Mouse (Mus musculus) cerebellum, adult 8-10 months (tissue): ENCODE results near the gene Dscaml1.

Experiments
- DNase-seq: peaks from one replicate; pipeline ENCODE4 v3.0.0; 2022

Dscaml1 gene

DNA sequence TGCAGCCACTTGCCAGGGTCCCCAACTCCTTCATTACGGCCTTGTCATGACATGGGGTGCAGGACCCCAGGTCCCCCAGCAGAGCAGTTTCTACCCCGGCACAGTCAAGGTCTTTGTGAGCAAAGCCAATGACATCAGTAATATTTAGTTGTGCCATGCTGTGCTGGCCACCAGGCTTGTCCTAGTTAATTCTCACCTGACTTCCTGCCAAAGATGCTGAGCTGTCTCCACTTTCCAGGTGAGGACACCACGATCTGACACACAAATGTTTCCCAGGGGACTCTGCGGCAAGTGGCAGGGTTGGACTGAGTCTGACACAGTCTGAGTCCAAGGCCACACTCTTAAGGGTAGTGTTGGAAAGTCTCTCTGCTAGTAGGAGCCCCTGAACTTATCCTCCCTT, at the start of gene Dscaml1:
Gene Dscaml1, plus strand, starts transcription at position 173 of the 400 bp plus-strand sequence.
- DNase-seq, result peak; percentile 69

DNA sequence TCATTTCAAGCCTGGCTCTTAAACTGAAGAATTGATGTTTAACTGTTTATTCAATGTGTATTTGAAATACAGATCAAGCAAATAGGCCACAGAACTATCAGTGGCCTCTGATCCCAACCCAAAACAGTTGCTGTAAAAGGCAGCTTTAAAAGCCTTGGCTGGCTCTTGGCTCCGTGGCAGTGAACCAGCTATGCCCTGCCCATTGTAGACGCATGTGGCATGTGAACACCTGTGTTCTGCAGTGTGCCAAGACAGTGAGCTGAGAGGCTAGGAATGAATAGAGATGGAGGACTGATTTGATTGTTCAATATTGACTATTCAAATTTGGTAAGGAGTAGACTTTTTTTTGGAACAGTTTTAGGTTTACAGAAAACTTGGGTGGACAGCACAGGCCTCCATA, 49.5 kb upstream of the Dscaml1 start:
- peak; percentile 55 for DNase-seq

DNA sequence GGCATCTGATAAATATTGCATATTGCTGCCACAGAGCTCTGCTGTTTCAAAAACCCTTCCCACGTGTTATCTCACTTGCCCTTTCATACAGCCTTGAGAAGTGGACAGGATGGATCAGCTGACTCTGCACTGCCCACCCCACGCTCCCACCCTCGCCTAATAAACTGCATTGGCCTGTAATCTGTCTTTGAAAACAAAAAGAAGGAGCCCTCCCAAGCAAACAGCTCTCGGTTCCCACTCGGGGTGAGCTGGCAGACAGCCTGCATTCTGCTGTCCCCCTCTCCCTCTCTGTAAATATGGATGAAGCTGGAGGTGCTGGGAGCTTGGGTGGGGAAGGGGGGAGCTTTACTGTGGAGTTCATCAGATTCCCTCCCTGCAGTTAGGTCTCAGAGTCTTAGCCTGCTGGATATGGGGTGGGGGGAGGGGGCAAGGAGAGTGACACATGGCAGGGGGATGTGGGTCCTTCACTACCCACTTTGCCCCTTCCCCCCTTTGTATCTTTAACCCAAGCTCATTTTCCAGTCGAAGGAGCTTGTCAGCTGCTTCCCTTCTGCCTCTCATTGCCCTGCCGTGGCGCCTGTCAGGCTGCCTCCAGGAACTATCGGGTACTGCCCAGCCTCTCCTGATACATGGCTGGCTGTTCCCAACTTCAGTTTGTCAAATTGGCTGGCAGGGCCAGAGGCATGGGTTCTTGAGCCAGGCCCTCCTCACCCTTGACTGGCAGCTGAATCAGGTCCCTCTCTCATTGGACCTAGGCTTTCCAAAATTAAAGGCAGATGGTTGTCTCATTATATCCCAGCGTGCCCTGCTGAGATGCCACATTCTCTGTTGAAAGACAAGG, 45.8 kb upstream of the Dscaml1 start:
- DNase-seq, result peak; percentile 69

DNA sequence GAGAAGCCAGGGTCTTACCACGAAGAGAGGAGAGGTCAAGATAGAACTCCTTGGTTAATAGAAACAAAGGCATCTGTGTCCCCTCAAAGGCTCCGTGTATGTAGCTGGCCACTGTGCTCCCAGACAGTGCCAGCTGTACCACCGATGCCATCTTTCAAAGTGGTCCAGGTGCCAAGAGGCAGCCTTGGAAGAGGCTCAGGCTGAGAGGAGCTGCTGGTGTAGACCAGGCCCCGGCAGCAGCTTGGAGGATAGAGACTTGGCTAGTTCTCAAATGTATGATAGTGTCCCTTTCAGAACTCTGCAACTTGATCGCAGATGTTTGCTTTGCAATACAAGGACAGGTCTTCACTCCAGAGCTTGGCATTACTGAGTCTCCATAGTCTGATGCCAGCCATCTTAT, 44.1 kb upstream of the Dscaml1 start:
- no peak for DNase-seq

DNA sequence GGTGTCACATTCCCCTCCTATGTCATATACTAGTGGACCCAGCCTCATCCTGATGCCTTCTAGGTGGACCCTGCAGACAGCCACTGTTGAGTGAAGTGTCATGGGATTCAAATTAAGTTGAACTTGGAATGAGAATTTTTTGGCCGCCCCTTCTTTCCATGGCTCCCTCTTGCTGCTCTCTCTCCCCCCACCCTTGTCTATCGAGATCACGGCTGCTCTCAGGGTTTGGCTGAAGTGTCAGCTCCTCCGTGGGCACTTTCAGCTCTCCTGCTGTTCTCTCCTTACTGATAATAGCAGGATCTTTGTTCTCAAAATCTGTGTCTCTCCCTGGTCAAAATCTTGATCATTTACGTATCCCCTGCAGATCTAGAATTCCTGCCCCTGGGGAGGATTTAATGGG, 43.6 kb upstream of the Dscaml1 start:
- DNase-seq, result no peak

DNA sequence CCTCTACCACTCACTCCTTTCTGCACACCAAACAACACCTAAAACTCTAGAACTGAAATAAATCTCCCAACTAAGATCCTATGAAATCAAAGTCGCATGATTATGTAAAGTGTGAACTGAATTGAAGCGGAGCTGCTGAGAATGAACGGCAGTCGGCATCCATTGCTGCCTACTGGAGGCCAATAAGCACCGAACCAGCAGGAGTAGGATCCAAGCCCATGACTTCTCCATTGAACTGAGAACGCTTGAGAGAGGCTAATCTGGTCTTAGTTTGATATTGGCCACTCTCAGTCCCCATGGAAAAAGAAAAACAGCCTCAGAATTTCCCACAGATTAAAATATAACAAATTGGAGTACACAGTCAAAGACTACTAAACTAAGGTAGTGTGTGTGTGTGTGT, 42.5 kb upstream of the Dscaml1 start:
- DNase-seq, result no peak

DNA sequence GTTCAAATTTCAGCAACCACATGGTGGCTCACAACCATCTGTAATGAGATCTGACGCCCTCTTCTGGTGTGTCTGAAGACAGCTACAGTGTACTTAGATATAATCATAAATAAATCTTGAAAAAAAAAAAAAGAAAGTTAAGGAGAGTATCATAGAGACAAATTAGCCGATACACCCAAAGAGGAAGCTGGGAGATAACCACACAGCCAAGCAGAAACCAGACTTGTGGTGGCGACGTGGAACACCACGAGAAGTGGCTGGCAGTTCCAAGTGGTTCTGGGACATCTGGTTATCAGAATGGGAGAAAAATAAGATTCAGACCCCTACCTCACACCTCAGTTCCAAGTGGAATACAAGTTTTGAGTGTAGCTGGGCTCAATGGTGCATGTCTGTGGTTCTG, 39.7 kb upstream of the Dscaml1 start:
- no peak for DNase-seq

DNA sequence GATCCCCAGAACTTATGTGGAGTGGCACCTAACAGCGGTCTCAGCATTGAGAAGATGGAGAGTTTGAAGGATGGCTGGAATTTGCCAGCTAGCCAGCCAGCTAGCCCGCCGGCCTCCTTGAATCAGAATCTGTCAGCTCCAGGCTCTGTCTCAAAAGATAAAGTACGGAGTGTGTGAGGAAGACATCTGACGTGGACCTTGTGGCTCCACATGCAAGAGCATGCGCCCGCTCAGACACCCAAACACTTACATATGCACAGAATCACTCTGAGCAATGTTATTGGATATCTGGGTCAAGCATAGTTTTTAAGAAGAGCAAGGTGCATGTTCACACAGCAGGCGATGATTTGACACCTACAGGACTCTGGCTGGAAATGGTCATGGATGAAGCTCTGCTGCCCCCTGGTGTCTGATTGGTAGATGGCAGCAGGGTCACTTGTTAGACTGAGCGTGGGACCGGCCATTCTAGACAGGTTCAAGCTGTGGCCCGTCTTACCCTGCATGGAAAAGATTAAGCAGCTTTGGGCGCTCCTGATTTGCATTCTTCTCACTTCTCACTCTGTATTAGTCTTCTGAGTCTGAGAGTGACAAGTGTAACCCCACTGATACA, 37.9 kb upstream of the Dscaml1 start:
- peak; percentile 94 for DNase-seq

DNA sequence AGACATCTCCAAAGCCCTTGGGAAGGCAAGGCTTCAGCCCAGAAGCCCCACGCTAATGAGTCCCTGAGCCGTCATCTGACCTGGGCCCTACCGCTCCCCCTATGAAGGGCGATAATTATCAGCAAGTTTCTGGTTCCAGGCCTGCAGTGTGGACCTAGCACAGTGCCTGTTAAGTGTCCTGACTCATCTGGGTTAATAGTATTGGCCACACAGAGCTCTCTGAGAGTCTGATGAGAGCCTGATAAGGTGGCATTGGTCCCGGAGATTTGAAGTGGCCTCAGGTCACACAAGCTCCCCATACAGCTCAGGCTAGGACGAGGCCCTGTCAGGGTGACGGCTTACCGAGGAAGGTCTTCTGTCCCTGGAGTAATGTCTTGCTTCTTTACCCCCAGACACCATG, 36.8 kb upstream of the Dscaml1 start:
- DNase-seq, result no peak

DNA sequence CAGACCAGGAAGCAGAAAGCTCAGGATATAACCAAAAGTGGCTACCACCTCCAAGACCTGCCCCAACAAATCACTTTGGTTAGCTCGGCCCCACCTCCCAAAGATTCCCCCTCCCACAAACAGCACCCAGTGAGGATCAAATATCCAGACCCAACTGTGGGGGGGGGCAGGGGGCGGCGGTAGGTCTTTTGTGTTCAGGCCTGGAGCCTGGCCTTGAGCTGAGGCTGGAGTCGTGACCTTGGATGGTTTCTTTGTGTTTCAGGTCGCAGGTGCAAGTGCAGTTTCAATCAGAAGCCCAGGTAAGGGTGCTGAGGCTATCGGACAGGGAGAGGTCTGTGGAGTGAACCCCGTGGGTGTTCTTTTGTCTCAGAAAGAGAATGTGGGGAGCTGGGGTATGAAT, 35.1 kb upstream of the Dscaml1 start:
- no peak for DNase-seq

DNA sequence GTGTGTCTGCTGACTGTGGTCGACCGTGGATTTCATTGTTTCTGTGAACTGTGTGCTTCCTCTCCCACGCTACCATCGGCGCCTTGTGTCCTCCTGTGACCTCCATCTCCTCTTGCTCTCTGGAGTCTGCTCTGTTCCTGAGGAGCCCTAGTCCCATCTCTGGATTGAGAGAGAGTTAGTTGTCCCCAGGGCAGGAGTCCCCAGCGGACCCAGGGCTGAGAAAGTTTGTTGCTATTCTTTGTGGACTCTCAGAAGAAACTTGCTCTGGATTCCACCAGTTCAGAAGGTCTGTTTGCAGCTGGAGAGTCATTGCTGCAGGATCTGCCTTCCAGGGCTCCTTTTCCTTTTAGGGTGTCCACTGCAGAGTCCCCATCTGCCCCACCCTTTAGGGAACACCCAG, 31.2 kb upstream of the Dscaml1 start:
- DNase-seq, result no peak

DNA sequence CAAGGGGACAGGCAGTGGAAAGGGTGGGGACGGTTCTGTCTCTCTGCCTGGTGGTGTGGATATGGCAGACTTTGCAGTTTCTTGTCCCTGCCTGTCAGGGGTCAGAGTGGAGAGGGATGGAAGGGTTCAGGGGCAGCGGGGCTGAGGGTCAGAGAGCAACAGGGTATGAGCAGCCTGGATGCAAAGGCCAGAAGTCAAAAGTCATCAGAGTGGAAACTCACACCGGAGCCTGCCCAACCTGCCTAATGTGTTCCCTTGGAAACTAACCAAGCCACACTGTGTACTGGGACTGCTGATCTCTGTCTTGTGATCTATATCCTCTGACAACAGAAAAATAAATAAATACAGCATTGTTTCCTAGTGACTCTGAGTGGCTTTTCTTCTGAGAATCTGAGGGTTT, 30.6 kb upstream of the Dscaml1 start:
- no peak for DNase-seq

DNA sequence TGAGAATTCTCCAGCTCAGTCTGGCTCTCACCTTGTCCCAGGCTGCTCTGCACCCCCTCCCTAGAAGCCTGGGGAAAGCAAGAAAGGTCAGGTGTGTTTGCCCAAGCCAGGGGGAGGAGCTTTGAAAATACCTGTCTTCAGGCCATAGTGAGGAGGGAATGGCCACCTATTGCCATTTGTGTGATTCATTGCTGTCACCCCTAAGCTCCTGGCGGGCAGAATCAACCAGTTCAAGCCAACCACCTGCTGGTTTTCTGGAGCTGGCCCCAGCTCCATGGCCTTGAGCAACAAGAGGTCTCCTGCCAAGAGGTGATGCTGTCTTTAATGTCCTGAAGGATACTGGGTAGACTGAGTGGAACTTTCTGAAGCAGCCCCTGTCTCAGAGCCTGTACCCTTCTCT, 28.1 kb upstream of the Dscaml1 start:
- DNase-seq, result peak; percentile 67

DNA sequence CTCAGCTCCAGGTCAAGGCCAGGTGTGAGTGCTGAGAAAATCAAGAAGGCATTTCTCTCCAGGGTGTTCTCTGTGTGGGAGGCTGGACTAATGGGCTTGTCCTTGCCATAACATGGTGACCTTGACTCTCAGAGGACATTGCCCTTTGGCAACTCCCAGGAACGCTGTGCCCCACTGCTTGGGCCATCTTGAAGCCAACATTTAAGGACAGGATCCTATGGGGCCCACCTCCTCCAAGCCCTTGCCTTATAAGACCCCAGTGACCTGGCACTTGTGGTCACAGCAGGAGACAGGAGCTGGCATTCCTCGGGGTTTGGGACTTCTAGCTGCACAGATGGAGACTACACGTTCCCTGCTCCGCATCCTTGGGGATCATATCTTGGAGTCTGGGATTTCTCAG, 27.0 kb upstream of the Dscaml1 start, which contains the start of gene Fxyd2:
Gene Fxyd2, plus strand, starts transcription at position 236 of the 400 bp plus-strand sequence.
- no peak for DNase-seq

DNA sequence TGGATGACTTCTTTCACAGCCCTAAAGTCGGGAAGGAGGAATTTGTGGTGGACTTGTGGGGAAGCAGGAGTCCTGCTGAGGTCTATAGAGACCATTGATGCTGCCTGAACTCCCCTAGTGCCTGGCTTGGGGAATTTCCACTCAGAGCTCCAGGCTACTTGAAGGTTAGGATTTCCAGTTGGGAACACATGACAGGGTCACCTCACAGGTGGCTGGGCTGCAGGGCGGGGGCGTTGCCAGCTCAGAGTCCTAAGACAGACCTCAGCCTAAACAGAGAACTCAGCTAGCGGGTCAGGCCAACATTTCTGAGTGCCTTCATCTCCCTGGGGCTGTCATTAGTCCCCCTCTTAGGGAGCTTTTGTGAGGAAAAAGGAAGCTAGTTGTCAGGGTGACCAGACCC, 24.6 kb upstream of the Dscaml1 start:
- no peak for DNase-seq

DNA sequence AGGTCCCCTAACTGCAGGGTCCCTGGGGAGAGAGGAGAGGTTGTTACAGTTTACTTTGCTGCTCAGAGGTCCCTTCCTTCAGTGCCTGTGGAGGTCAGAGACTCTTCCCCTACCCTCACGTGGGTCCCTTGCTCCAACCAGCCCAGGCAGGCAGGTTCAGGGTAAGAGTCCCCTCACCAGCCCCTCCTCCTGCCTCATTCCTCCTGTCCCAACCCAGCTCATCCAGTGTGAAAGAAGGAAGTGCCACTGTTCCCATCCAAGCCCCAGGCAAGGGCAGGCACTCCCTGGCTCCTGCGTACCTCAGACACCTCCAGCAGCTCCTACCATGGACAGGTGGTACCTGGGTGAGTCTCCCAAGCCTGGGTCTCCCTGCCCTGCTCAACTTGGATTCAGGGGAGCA, 23.5 kb upstream of the Dscaml1 start:
- no peak for DNase-seq

DNA sequence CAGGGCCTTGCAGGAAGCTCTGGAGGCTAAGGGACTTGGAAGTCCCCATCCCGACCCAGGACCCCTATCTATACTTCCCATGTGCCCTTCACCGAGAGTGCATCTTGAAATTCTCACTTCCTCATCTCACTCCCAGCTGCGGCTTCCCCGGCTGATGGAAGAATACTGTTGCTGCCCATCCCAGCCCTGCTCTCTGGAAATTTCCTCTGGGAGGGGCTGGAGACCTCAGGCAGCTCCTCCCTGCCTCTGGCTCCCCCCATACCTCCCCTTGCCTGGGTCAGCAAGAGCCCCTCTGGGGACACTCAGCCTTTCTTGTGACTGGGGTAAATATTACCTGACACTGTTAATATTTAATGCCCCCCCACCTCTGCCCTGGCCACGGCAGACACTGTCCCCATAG, 20.7 kb upstream of the Dscaml1 start:
- no peak for DNase-seq

DNA sequence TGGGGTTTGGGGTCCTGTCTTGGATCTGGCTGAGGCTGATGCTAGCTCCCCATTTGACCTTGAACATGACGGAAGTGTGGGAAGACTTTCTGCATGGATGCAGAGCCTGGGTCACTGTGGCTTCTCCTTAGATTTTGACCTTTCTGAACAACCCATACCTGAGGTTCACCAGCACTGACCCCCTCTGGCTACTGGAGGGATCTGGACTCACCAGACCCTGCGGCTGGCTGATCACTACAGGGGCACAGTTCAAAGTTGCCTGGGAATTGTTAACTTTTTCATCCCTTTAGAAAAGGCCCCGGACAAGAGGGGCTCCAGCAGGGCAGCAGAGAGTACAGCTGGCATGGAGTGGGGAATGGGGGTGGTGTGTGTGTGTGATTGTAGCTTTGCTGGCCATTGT, 19.6 kb upstream of the Dscaml1 start:
- no peak for DNase-seq

DNA sequence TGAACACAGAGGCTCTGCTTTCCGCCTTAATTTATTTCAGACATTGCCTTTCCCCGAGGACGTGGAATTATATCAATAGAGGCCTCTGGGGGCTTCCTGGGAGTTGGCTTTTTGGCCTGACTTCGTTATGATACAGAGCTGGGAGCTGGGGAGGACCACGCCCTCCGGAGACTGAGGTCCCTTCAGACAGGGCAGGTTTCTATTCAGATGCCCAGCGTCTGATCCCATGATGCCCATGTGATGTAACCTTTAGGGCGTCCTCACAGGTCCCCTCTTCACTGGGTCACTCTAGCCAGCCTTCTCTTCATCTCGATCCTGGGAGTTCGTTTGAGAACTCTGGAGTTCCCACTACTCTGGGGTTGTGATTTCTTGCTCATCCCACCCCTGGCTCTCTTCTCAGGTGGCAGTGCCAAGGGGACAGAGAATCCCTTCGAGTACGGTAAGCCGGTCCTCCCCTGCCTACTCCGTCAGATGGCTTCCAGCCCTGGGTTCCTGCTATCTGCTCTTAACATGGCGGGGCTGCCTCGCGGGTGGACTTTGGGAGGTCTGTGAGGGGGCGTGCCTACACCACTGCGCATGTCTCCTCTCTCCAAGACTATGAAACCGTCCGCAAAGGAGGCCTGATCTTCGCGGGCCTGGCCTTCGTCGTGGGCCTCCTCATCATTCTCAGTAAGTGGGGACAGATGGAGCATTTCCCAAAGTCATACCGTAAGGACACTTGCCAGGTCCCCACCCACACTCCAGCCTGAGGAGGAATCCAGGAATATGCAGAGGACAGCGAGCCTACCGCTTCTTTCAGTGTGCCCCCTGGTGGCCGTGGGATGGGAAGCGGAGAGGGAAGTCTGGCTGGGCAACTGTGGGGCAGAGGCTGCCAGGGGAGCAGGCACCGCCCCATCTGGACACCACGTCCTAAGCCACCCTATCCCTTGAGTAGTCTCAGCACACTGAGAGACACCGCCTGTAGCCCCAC, 18.4 kb upstream of the Dscaml1 start:
- DNase-seq, result peak; percentile 83

DNA sequence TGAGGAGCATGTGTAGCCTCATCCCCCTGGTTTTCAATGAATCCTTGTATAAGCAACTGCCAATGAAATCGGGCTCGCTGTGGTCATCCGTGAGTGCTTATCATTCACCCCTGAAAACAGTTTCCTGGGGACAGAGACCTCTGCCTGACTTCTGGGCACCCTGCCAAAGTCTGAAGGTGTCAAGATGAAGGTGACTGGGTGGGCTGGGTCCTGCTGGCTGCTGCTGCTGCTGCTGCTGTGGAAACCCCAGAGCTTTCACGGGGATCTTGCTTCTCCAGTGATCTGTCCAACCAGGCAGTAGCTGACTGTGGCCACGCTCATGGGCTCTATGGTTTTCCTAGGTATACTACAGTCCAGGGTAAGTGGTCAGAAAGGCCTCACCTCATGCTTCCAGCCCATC, 16.2 kb upstream of the Dscaml1 start:
- no peak for DNase-seq

DNA sequence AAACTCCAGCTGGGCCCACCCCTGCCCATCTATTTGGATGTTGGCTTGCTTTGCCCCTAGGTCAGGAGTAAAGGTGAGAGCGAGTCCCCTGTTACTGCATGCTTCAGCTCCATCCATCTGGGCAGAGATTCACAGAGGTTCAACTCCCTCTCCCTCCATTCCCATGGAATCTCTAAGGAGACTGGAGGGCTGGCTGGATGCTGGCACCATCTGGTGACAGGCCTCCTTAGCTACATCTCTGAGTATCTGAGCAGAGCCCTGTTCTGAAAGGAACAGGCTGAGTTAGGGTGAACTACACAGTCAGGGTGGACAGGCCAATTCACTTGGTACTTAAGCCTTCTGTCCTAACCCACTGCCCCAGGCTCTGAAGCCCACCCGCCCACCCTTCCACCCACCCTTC, 15.8 kb upstream of the Dscaml1 start:
- DNase-seq, result no peak

DNA sequence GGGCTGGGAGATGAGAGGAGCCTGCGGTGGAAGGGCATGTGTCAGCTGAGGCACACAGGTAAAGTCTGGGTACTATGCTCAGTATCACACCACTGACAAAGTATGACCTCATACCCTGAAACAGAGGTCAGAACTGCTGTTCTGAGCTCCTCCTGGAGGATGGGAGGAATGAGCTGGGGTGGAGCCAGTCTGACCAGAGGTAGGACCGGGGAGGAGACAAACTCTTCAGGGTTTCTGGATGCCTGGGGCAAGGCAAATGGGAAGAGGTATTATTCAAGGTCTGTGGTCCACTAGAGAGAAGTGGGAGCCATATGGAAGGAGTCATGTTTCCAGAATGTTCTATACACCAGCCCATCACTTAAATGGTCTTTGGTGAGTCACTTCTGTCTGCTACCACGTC, 15.3 kb upstream of the Dscaml1 start:
- no peak for DNase-seq

DNA sequence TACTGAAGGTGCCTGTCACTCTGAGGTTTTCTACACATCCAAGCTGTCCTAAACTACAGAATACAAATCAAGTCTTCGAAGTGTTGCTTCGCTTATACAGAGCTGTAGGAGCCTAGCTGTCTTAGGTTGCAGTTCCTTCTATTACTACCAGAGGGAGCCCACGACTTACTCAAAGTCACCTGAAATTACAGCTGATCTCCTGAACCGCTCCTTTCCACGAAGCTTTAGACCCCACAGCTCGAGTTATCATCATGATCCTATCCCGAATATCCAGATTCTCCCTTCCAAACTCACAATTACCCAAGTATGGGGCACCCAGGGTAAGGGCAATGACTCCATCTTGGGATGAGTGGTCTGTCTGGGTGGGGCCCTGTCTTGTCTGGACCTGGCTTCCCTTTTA, 14.6 kb upstream of the Dscaml1 start:
- DNase-seq, result peak; percentile 63
